Mouse (Mus musculus) cortical plate, adult 2 months (tissue): ENCODE results near the gene C330007P06Rik.

ENCODE experiments used
- CTCF ChIP-seq: fragments of 200-500 bp; IDR thresholded peaks from 2 replicates; pipeline ENCODE4 v1.5.1; 2011; ENCODE audit warnings: mild to moderate bottlenecking, control low read depth, low read length; ENCODE audit not compliant: insufficient read depth; ENCODE audit errors: extremely low read depth
- POLR2A ChIP-seq: fragments of 200-500 bp; IDR thresholded peaks from 2 replicates; pipeline ENCODE4 v1.6.1; 2011; ENCODE audit warnings: mild to moderate bottlenecking, low read length, control low read depth; ENCODE audit not compliant: insufficient read depth; ENCODE audit errors: extremely low read depth

DNA sequence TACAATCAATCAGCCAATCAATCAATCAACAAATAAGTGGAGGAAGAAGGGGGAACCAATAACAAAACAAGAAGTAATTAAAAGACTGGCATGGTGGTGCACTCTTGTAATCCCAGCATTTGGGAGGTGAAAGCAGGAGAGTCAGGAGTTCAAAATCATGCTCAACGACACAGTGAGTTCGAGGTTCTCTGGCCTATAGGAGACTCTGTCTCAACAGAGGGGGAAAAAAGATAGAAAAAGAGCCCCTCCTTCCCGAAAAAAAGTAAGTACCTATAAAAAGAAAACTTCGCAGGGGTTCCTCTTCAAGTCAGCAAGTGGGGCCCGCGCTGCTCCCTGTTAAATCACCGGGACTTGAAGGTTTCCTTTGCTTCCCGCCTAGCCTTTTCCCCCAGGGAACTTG is at the start of gene C330007P06Rik, which contains the start of gene Ube2a:
- no peak for TF ChIP-seq POLR2A
- no peak for TF ChIP-seq CTCF
